14 mouse cellular contexts compared by ENCODE assay signal in the genomic region with DNA sequence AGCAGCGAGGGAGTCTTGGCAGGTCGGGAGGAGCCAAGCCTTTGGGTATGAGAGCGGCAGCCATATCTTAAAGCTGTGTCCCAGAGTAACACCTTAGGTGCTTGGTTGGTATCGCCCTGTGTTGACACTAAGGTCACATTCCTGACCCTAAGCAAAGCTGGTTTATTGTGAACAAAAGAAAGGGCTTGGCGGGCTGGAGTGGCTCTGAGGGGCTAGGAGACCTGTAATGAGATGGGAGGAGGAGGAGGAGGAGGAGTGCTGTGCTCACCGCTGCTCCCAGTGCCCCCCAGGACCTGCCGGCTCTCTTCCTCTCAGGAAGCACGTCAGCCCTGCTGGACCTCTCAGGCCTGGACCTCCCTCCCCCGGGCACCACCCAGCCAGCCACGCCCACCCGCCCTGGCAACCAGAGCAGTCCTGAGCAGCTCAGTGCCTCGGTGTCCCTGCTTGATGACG. TPM values are rescaled to one million over a fixed set of nuclear protein-coding genes. Genes with fewer than 3 reads are reported as not detected.
DNase-seq lines count a peak whose midpoint lies in the region; ATAC-seq and TF ChIP-seq lines count a peak whose summit lies in the region.
"Had no signal": no experiment of that assay in that cellular context is flagged by ENCODE, and none has a peak within 500 bp of the region (broad histone marks: within the 10 kb centered on the region; RNA-seq: fewer than 3 reads in every experiment).

No protein-coding gene starts in this region.

- no peak for ATAC-seq in intestine, embryonic 14.5 days (replicated peaks; ENCODE audit: low FRiP score, low TSS enrichment, low read depth)
- no peak for ATAC-seq in intestine, postnatal 0 days
- 0 out of 2 replicates have a peak, but pooled peaks have one; percentile 18 for ATAC-seq in hindbrain, postnatal 0 days
- peak; percentile 44; the same call in 1 of the 2 replicates for ATAC-seq in lung, embryonic 15.5 days (ENCODE audit: borderline replicate concordance, extremely low read depth, low FRiP score, low TSS enrichment)

- peaks cover 17% of the 10 kb centered on the region for H3K4me1 ChIP-seq in intestine, embryonic 14.5 days (replicated peaks; ENCODE audit: control insufficient read depth, insufficient read depth, low read length)
- H3K4me1 ChIP-seq in intestine, postnatal 0 days (replicated peaks; ENCODE audit: control insufficient read depth, insufficient read depth, low read length), result no peaks in the 10 kb centered on the region
- no peaks in the 10 kb centered on the region for H3K4me1 ChIP-seq in hindbrain, postnatal 0 days (ENCODE audit: insufficient read depth, low read length)
- peaks cover 25% of the 10 kb centered on the region for H3K4me1 ChIP-seq in lung, embryonic 15.5 days

- 24% methylated on average over 13 of the region's 13 CpGs for WGBS in intestine, embryonic 14.5 days
- WGBS in intestine, postnatal 0 days, result 30% methylated on average over 12 of the region's 13 CpGs
- WGBS in hindbrain, postnatal 0 days, result 21% methylated on average over 11 of the region's 13 CpGs
- 24% methylated on average over 13 of the region's 13 CpGs for WGBS in lung, embryonic 15.5 days

- H3K4me3 ChIP-seq in intestine, embryonic 14.5 days (ENCODE audit: low read depth, low read length), result no peak overlapping the region
- no peak overlapping the region for H3K4me3 ChIP-seq in intestine, postnatal 0 days (ENCODE audit: low read depth, low read length)
- H3K4me3 ChIP-seq in hindbrain, postnatal 0 days (ENCODE audit: low read length), result no peak overlapping the region
- H3K4me3 ChIP-seq in lung, embryonic 15.5 days, result no peak overlapping the region; the same call in 1 of the 2 replicates

- peaks cover 89% of the 10 kb centered on the region for H3K36me3 ChIP-seq in intestine, embryonic 14.5 days (ENCODE audit: control insufficient read depth, insufficient read depth, low read length)
- H3K36me3 ChIP-seq in intestine, postnatal 0 days (ENCODE audit: control insufficient read depth, insufficient read depth), result peaks cover 90% of the 10 kb centered on the region
- peaks cover 60% of the 10 kb centered on the region for H3K36me3 ChIP-seq in hindbrain, postnatal 0 days (ENCODE audit: insufficient read depth, low read length)
- peaks cover 81% of the 10 kb centered on the region for H3K36me3 ChIP-seq in lung, embryonic 15.5 days

- no peak overlapping the region for H3K4me2 ChIP-seq in intestine, embryonic 14.5 days (ENCODE audit: low read length)
- H3K4me2 ChIP-seq in intestine, postnatal 0 days (replicated peaks; ENCODE audit: low read depth), result no peak overlapping the region
- no peak overlapping the region for H3K4me2 ChIP-seq in hindbrain, postnatal 0 days (ENCODE audit: low read depth, low read length)
- peak overlapping the region; percentile 18; the same call in 1 of the 2 replicates for H3K4me2 ChIP-seq in lung, embryonic 15.5 days

- TF ChIP-seq CTCF in intestine, postnatal 0 days (IDR thresholded peaks at IDR 0.05; ENCODE audit: low read depth), result no peak
- TF ChIP-seq CTCF in hindbrain, postnatal 0 days (IDR thresholded peaks at IDR 0.05; ENCODE audit: low read depth), result no peak

- no peak overlapping the region for H3K27ac ChIP-seq in intestine, embryonic 14.5 days (ENCODE audit: low read depth)
- H3K27ac ChIP-seq in intestine, postnatal 0 days (ENCODE audit: low read depth, low read length), result no peak overlapping the region
- no peak overlapping the region for H3K27ac ChIP-seq in hindbrain, postnatal 0 days
- H3K27ac ChIP-seq in lung, embryonic 15.5 days, result peak overlapping the region; percentile 81

- no peak overlapping the region for H3K9ac ChIP-seq in intestine, embryonic 14.5 days (ENCODE audit: low read length)
- no peak overlapping the region for H3K9ac ChIP-seq in intestine, postnatal 0 days (ENCODE audit: low read depth, low read length)
- H3K9ac ChIP-seq in hindbrain, postnatal 0 days (replicated peaks; ENCODE audit: low read length), result 0 out of 2 replicates have a peak overlapping the region, but pooled peaks have one; percentile 5
- H3K9ac ChIP-seq in lung, embryonic 15.5 days, result peak overlapping the region; percentile 7; the same call in 1 of the 2 replicates

- peak; percentile 61 for DNase-seq in intestine, embryonic 14.5 days (ENCODE audit: low spot score)
- peak; percentile 65 for DNase-seq in MN1 (ENCODE audit: low spot score)
- no peak for DNase-seq in hindbrain, postnatal 0 days (ENCODE audit: low spot score)
- DNase-seq in frontal cortex, adult 2 months (ENCODE audit: extremely low spot score in 1 of 2, low spot score in 1 of 2), result no peak
- no peak for DNase-seq in adrenal gland, postnatal 25 days
- no peak for DNase-seq in left cerebral cortex, adult 9 months (ENCODE audit: low spot score in 2 of 2)
- DNase-seq: adrenal gland, postnatal 36 days; cerebellum, adult 8-10 months; kidney, adult 2 months had no signal

- H3K9me3 ChIP-seq in intestine, embryonic 14.5 days (ENCODE audit: control insufficient read depth, low read length), result no peaks in the 10 kb centered on the region
- no peaks in the 10 kb centered on the region for H3K9me3 ChIP-seq in intestine, postnatal 0 days (ENCODE audit: control insufficient read depth)
- H3K9me3 ChIP-seq in hindbrain, postnatal 0 days (ENCODE audit: low read length), result no peaks in the 10 kb centered on the region
- no peaks in the 10 kb centered on the region for H3K9me3 ChIP-seq in lung, embryonic 15.5 days

- no peaks in the 10 kb centered on the region for H3K27me3 ChIP-seq in intestine, embryonic 14.5 days (replicated peaks; ENCODE audit: control insufficient read depth, insufficient read depth, low read length)
- no peaks in the 10 kb centered on the region for H3K27me3 ChIP-seq in intestine, postnatal 0 days (replicated peaks; ENCODE audit: control insufficient read depth, insufficient read depth, low read length)
- no peaks in the 10 kb centered on the region for H3K27me3 ChIP-seq in hindbrain, postnatal 0 days (ENCODE audit: insufficient read depth, low read length)
- H3K27me3 ChIP-seq in lung, embryonic 15.5 days, result no peaks in the 10 kb centered on the region

RNA-seq across cellular contexts. Expression of gene Gm49510, which starts 10.0 kb away (rescaled TPM):
- polyA plus RNA-seq in intestine, embryonic 14.5 days (2014; fragmentation: Nextera tagmentation; extraction: Ambion mirVana), result 0.62 and 0.86 TPM in 2 replicates
- polyA plus RNA-seq in intestine, postnatal 0 days (2015; fragmentation: Nextera tagmentation; extraction: Ambion mirVana), result 0.21 TPM in 1 of 2 replicates, not detected in the other
- 0.72 TPM in 1 of 2 replicates, not detected in the other for total RNA-seq in hindbrain, postnatal 0 days (2014; rRNA removed)
- not detected in 2 replicates for polyA plus RNA-seq in hindbrain, postnatal 0 days (2015; fragmentation: Nextera tagmentation; extraction: Ambion mirVana)
- polyA plus RNA-seq in lung, embryonic 15.5 days (2015; fragmentation: Nextera tagmentation; extraction: Ambion mirVana), result 0.18 and 0.60 TPM in 2 replicates
- polyA plus RNA-seq in frontal cortex, adult 2 months (2012; rRNA removed), result 0.24 TPM in 1 of 2 replicates, not detected in the other
- total RNA-seq in adrenal gland, postnatal 25 days (2021), result not detected in 2 replicates
- total RNA-seq: adrenal gland, postnatal 36 days had no signal
- polyA plus RNA-seq: gonadal fat pad, adult 2 months; kidney, adult 2 months had no signal

RNA-seq across cellular contexts. Expression of gene Sh3bp1, which starts 10.1 kb away (rescaled TPM):
- 30.2 and 35.5 TPM in 2 replicates for polyA plus RNA-seq in intestine, embryonic 14.5 days (2014; fragmentation: Nextera tagmentation; extraction: Ambion mirVana)
- polyA plus RNA-seq in intestine, postnatal 0 days (2015; fragmentation: Nextera tagmentation; extraction: Ambion mirVana), result 7.2 and 7.6 TPM in 2 replicates
- 2.4 and 6.2 TPM in 2 replicates for total RNA-seq in hindbrain, postnatal 0 days (2014; rRNA removed)
- 4.4 and 5.5 TPM in 2 replicates for polyA plus RNA-seq in hindbrain, postnatal 0 days (2015; fragmentation: Nextera tagmentation; extraction: Ambion mirVana)
- 31.9 and 35.5 TPM in 2 replicates for polyA plus RNA-seq in lung, embryonic 15.5 days (2015; fragmentation: Nextera tagmentation; extraction: Ambion mirVana)
- polyA plus RNA-seq in frontal cortex, adult 2 months (2012; rRNA removed), result 27.2 and 29.0 TPM in 2 replicates
- 6.1 and 8.8 TPM in 2 replicates for total RNA-seq in adrenal gland, postnatal 25 days (2021)

RNA-seq across cellular contexts. Expression of gene Gga1, which starts 12.4 kb away (rescaled TPM):
- polyA plus RNA-seq in intestine, embryonic 14.5 days (2014; fragmentation: Nextera tagmentation; extraction: Ambion mirVana), result 38.1 and 44.4 TPM in 2 replicates
- 40.1 TPM in 2 replicates for polyA plus RNA-seq in intestine, postnatal 0 days (2015; fragmentation: Nextera tagmentation; extraction: Ambion mirVana)
- 40.0 and 47.1 TPM in 2 replicates for total RNA-seq in hindbrain, postnatal 0 days (2014; rRNA removed)
- polyA plus RNA-seq in hindbrain, postnatal 0 days (2015; fragmentation: Nextera tagmentation; extraction: Ambion mirVana), result 40.1 and 41.2 TPM in 2 replicates
- 54.0 and 56.2 TPM in 2 replicates for polyA plus RNA-seq in lung, embryonic 15.5 days (2015; fragmentation: Nextera tagmentation; extraction: Ambion mirVana)
- polyA plus RNA-seq in frontal cortex, adult 2 months (2012; rRNA removed), result 69.5 and 70.8 TPM in 2 replicates
- total RNA-seq in adrenal gland, postnatal 25 days (2021), result 58.1 and 61.5 TPM in 2 replicates

RNA-seq across cellular contexts. Expression of gene Pdxp, which starts 24.3 kb away (rescaled TPM):
- polyA plus RNA-seq in intestine, embryonic 14.5 days (2014; fragmentation: Nextera tagmentation; extraction: Ambion mirVana), result 16.3 and 17.5 TPM in 2 replicates
- 3.3 and 4.2 TPM in 2 replicates for polyA plus RNA-seq in intestine, postnatal 0 days (2015; fragmentation: Nextera tagmentation; extraction: Ambion mirVana)
- total RNA-seq in hindbrain, postnatal 0 days (2014; rRNA removed), result 300 and 339 TPM in 2 replicates
- 124 and 141 TPM in 2 replicates for polyA plus RNA-seq in hindbrain, postnatal 0 days (2015; fragmentation: Nextera tagmentation; extraction: Ambion mirVana)
- polyA plus RNA-seq in lung, embryonic 15.5 days (2015; fragmentation: Nextera tagmentation; extraction: Ambion mirVana), result 13.3 and 13.8 TPM in 2 replicates
- 219 and 227 TPM in 2 replicates for polyA plus RNA-seq in frontal cortex, adult 2 months (2012; rRNA removed)
- total RNA-seq in adrenal gland, postnatal 25 days (2021), result 5.0 and 6.0 TPM in 2 replicates

RNA-seq across cellular contexts. Expression of gene Lgals2, which starts 34.1 kb away (rescaled TPM):
- 776 and 848 TPM in 2 replicates for polyA plus RNA-seq in intestine, embryonic 14.5 days (2014; fragmentation: Nextera tagmentation; extraction: Ambion mirVana)
- polyA plus RNA-seq in intestine, postnatal 0 days (2015; fragmentation: Nextera tagmentation; extraction: Ambion mirVana), result 787 and 833 TPM in 2 replicates
- not detected in 2 replicates for total RNA-seq in hindbrain, postnatal 0 days (2014; rRNA removed)
- not detected in 2 replicates for polyA plus RNA-seq in hindbrain, postnatal 0 days (2015; fragmentation: Nextera tagmentation; extraction: Ambion mirVana)
- polyA plus RNA-seq in lung, embryonic 15.5 days (2015; fragmentation: Nextera tagmentation; extraction: Ambion mirVana), result 0.69 and 0.72 TPM in 2 replicates
- 0.74 and 2.0 TPM in 2 replicates for polyA plus RNA-seq in frontal cortex, adult 2 months (2012; rRNA removed)
- not detected in 2 replicates for total RNA-seq in adrenal gland, postnatal 25 days (2021)
- total RNA-seq: left cerebral cortex, postnatal 25 days; monocyte, adult 5-6 weeks had no signal

Comparison
In these comparisons a context has a peak if more than half of its experiments do, and no peak if none do; other contexts are left out.
1. ATAC-seq: peak in hindbrain, postnatal 0 days (single experiment) and lung, embryonic 15.5 days (single experiment); none in intestine, embryonic 14.5 days (single experiment) and intestine, postnatal 0 days (single experiment).
2. DNase-seq: peak in intestine, embryonic 14.5 days (single experiment) and MN1 (single experiment); none in hindbrain, postnatal 0 days (single experiment), frontal cortex, adult 2 months (0 of 2), adrenal gland, postnatal 25 days (single experiment) and left cerebral cortex, adult 9 months (0 of 2).
3. H3K9ac ChIP-seq: peak in hindbrain, postnatal 0 days (single experiment) and lung, embryonic 15.5 days (single experiment); none in intestine, embryonic 14.5 days (single experiment) and intestine, postnatal 0 days (single experiment).